Mouse (Mus musculus) myocyte (in vitro differentiated cells): ENCODE data around the gene Zfp799.
"Not testable (repeated sequence)": the region's sequence is repeated elsewhere in the genome, so short reads cannot be mapped to it uniquely, and the experiment has no call there.

Experiments used
- CEBPB ChIP-seq: IDR thresholded peaks from 2 replicates; pipeline ENCODE4 v1.6.1; 2011; ENCODE audit warnings: mild to moderate bottlenecking, moderate library complexity; ENCODE audit not compliant: poor library complexity, insufficient read depth, severe bottlenecking
- E2F4 ChIP-seq: IDR thresholded peaks from one replicate; pipeline ENCODE4 v1.6.1; 2011; ENCODE audit warnings: mild to moderate bottlenecking, control low read depth, moderate library complexity; ENCODE audit not compliant: insufficient read depth
- MAX ChIP-seq: IDR thresholded peaks from one replicate; pipeline ENCODE4 v1.6.1; 2011; ENCODE audit warnings: low read depth, mild to moderate bottlenecking, control low read depth
- MYOD1 ChIP-seq, 3 experiments: IDR thresholded peaks; one replicate each; pipeline ENCODE4 v1.6.1; 2011; ENCODE audit warnings: control low read depth in 2 of 3, low read depth in 2 of 3, mild to moderate bottlenecking in 2 of 3, moderate library complexity in 1 of 3; ENCODE audit not compliant: insufficient read length in 2 of 3, control insufficient read depth in 1 of 3
- POLR2A ChIP-seq: IDR thresholded peaks from one replicate; pipeline ENCODE4 v1.6.1; 2011; ENCODE audit warnings: low read depth, mild to moderate bottlenecking, control low read depth, moderate library complexity; ENCODE audit not compliant: insufficient read length
- REST ChIP-seq: IDR thresholded peaks from one replicate; pipeline ENCODE4 v1.6.1; 2011; ENCODE audit warnings: mild to moderate bottlenecking, control low read depth, moderate library complexity; ENCODE audit not compliant: insufficient read depth, insufficient read length
- TCF3 ChIP-seq: IDR thresholded peaks from one replicate; pipeline ENCODE4 v1.6.1; 2011; ENCODE audit warnings: low read depth, control low read depth; ENCODE audit not compliant: insufficient read length
- USF1 ChIP-seq: IDR thresholded peaks from one replicate; pipeline ENCODE4 v1.6.1; 2011; ENCODE audit warnings: low read depth, mild to moderate bottlenecking, control low read depth, moderate library complexity

- not testable (repeated sequence) for TF ChIP-seq POLR2A; USF1; MYOD1 (IDR thresholded peaks at IDR 0.05; ENCODE audit: control insufficient read depth in 1 of 3, insufficient read length in 2 of 3, low read depth in 2 of 3); CEBPB; MAX; TCF3; REST; E2F4
Observed at GRCm38 (mm10) chr17:32856713-32857112, 26.7 kb upstream of the Zfp799 start.
